Mouse (Mus musculus) layer of hippocampus, postnatal 25 days (tissue): ENCODE data around the gene Irf2. TPM values are rescaled to one million over a fixed set of nuclear protein-coding genes. Genes with fewer than 3 reads are reported as not detected.

Experiments used
- DNase-seq, 2 experiments: peaks; one replicate each; pipeline ENCODE4 v3.0.0; 2022; ENCODE audit warnings: mixed read lengths in 2 of 2, low spot score in 1 of 2; ENCODE audit errors: extremely low spot score in 1 of 2
- total RNA-seq, 2 experiments: library from RNA; stranded (reverse); gene quantifications; 2 replicates each; pipeline ENCODE4 v1.2.3; 2021

Irf2 gene
- total RNA-seq, 2 experiments from 2014 or later: 46.3 to 50.8 TPM

GRCm38 (mm10) chr8:46754355-46754754 is 14.8 kb downstream of the Irf2 start:
- no peak for DNase-seq

DNA sequence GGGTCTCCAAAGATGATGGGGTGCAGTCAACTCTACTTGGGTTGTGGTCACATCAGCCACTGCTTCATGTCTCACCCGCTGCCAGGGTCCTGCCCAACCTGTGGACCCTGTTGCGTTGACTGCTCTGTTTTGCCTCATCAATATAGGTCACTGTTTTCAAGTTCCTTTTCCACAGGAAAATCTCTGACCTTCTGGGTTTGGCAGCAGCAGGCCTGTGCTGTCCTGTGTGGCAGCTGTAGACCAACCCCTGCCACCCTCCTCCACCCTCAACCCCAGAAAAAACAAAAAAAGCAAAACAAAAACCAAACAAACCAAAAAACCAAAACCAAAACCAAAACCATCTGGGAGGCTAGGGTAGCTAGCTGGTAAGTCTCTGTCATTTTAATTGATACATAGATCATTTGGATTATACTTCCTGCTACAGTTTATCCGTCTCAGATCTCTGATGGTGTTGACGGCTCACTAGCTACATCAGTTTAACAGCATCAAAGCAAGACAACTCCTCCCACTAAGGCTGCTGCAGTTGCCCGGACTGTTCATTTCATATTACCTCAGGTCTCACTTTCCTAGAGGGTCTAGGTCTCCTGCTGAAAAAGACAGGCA is 16.3 kb downstream of the Irf2 start:
- DNase-seq: no peak

GRCm38 (mm10) chr8:46757613-46758012 is 18.1 kb downstream of the Irf2 start:
- no peak for DNase-seq

- no peak for DNase-seq
These were observed 18.6 kb downstream of the Irf2 start for GRCm38 (mm10) chr8:46758131-46758530.

- no peak for DNase-seq
These were observed 19.1 kb downstream of the Irf2 start for GRCm38 (mm10) chr8:46758676-46759075.

DNA sequence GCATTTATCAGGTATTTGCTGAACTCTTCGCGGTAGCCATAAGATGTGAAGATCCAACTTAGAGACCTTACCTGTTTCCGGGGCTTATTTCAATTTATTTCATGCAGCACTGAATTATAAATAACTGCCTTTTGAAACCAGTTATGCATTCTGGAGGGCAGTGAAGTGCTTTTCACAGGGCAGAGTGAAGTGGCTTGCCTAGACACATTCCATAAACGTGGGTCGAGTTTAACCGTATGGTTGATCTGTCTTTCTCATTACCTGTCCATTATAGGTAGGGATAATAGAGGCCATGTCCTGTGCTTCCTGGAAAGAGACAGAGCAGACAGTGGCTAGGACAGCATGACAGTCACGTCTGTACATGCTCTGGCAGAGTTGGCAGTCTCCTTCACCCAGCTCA is 20.0 kb downstream of the Irf2 start:
- DNase-seq: no peak

DNA sequence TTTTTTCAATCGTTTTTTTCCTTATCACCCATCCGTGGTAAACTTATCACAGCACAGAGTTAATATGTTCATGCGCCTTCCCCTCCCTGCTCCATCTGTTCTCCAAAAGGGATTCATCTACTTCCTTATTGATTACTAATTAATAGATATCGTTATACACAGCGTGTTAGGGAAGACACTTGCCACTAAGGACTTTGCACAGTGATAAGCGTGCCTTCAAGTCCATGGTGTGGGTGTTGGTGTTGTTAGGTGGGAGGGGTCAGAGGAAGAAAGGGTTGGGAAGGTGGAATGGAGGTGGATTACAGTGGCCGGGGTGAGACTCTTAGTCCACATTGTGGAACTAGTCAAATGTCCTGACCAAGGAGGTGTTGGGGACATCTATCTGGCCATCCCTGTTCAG is 21.2 kb downstream of the Irf2 start:
- DNase-seq: no peak

- no peak for DNase-seq
These were observed 21.9 kb downstream of the Irf2 start for GRCm38 (mm10) chr8:46761454-46761853.

DNA sequence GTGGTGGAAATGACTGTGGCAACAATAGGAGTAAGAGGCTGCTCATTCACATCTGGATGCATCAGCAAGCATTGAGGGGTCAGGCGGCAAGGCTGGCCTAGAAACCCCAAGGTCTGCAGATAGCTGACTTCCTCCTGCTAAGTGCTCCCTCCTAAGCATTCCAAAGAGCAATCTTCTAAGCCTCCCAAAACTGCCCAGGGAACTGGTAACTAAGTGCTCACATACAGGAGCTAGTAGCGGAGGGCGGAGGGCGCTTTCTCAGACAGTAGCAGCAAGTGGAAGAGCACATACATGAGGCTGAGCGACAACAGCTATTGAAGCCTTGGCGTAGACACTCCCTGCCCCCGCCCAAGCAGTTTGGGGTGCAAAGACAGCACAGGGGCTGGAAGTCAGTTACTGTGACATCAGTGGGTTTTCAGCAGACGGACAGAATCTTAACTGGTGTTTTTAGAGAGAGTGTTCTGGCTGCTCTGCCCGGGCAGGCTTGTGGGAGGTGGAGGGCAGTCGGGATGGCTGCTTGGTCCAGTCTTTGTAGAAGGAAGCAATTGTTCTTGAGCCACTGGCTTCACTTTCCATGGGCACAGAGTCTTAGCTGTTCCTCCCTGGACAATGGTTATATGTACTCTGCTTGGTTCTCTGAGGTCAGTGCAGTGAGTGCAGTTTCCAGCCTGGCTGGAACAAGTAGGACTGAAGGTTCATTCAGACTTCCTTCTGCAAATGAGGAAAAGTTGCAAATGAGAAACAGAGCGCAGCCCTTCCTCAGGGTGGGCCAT is 30.1 kb downstream of the Irf2 start:
- no peak for DNase-seq

DNA sequence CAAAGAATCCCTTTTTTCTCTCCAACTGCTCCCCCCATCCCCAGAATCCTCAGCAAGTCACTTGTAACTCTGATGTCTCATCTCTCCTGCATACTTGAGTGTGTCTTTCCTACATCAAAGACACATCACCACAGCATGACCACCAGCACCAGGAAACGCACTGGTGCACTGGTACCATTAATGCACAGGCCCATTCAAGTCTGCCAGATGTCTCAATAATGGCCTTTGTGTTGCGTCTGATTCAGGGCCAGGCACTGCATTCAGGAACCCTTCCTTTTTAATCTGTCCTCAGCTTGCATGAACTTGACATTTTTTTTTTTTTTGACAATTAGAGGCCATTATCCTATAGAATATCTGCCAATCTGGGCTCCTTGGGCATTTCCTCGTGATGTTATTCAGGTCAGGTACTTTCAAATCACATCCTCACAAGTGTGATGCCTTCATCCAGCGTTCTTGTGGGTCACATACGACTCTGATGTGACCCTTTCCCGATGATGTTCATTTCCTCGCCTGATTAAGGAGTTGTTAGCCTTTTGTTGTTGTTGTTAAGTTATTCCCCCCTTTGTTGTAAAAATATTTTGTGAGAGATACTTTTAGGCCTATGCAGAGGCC is 31.5 kb downstream of the Irf2 start:
- no peak for DNase-seq

DNA sequence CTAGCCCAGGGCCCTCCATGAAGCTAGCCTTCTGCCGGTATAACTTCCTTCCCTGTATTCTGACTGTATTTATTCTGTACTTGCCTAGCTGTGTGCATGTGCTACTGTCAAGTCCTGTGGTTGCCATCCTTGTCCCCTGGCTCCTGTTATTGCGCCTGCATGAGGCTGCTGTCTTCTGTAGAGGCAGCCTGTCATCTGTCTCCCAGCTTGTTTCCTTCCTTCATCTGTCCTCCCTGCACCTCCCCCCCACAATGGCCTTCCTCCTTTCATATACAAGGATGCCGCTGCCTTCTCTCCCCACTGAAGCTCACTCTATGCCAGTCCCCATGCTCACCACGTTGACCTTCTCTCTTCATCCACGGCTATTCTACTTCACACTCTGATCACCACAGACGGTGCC is 33.3 kb downstream of the Irf2 start:
- DNase-seq: no peak

DNA sequence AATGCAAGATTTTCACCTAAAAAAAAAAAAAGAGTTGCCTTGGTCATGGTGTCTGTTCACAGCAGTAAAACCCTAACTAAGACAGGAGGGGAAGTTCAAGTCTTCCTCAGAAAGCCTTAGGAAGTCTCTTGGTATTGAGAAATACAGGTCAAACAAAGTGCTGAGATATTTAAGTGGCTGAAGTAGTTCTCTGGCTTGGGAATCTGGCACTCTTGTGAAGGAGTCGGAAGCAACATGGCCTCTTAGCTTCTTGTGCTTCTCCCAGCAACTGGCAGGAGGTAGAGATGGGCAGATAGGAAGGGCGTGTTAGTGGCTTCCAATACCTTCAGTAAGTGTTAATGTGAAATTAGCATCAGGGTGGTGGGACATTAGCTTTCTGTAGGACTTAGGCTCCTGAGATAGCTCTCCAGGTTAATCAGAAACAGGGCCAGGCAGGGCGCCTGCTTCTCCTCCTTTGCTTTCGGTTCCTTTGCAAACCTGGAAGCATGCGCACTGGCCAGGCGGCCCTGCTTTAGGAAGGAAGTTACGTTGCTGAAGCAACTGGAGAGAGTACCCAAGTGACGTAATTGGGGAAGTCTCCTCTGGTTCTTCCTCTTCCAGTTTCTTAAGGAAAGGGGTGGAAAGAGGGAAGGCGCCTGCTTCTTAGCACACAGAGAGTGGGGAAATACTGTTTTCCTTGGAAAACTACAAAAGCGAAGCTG is 38.4 kb downstream of the Irf2 start:
- DNase-seq: no peak

DNA sequence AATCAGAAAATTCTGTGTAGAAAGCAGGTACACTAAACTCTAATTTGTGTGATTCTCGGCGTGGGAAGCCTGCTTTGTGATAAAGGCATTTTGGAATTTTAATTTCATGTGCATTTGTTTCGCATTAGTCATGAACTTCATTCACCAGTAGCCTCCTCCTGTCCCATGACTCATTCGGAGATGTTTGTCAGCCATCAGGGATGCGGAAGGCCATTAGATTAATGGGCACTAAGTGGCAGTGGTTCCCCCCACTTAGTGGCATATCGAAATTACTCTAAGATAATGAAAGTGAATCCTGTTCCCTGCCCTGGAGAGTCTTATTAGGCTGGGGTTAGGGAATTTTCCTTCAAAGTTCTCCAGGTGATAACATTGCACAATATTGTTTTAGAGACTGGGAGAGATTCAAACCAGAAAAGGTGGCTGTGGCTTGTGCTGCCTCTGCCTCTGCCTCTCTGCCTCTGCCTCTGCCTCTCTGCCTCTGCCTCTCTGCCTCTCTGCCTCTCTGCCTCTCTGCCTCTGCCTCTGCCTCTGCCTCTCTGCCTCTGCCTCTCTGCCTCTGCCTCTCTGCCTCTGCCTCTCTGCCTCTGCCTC is 41.6 kb downstream of the Irf2 start:
- DNase-seq: no peak

DNA sequence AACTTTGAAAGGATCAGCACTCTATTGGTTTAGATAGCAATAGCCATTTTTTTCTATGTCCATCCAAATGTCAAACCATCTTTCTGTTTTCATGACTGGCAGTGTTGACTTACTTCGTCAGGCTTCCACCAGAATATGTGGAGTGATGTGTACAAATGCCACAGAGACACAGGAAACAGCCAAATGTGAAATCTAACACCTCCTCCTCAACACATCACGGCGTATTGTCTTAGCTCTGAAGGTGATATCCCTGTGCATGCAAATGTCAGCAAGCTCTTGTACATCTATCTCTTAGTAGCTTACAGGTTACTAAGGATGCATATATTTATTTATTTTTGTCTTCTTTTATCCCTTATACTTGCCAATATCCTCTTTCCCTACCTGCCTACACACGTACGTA is 42.7 kb downstream of the Irf2 start:
- no peak for DNase-seq

DNA sequence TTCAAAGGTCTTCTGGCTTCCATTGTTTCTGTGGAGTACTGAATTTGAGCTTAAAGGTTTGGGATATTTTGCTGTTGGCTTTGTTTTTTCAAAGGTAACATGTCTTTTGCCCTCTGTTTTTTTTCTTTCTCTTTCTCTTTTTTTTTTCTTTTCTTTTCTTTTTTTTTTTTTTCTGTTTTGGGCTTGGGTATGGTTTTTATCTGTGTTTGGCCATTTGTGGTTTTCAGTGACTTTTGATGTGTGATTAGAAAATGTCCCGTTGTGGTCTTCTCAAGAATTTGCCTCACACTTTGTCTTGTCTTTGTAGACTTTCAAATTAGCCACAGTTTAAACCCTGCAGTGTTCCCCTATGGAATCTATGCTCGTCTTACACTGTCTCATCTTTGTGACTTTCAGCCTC is 45.5 kb downstream of the Irf2 start:
- DNase-seq: no peak

- no peak for DNase-seq
These were observed 46.4 kb downstream of the Irf2 start for GRCm38 (mm10) chr8:46785926-46786325.

- DNase-seq: no peak
These were observed 49.8 kb downstream of the Irf2 start for GRCm38 (mm10) chr8:46789091-46789881.

- DNase-seq: no peak
These were observed 52.3 kb downstream of the Irf2 start for GRCm38 (mm10) chr8:46791664-46792371.

- no peak for DNase-seq
These were observed 53.1 kb downstream of the Irf2 start for GRCm38 (mm10) chr8:46792653-46793052.
